ENCODE assay signal across 10 mouse cellular contexts in genomic region chr9:116340952-116341351, GRCm38 (mm10).
DNase-seq lines count a peak whose midpoint lies in the region; ATAC-seq and TF ChIP-seq lines count a peak whose summit lies in the region.
"Had no signal": no experiment of that assay in that cellular context is flagged by ENCODE, and none has a peak within 500 bp of the region (broad histone marks: within the 10 kb centered on the region; RNA-seq: fewer than 3 reads in every experiment).

No protein-coding gene starts in this region.

- DNase-seq in kidney, adult 9 months = peak; percentile 52
- peak; percentile 24 to 61 for DNase-seq in spleen, adult 2 months (ENCODE audit: low read depth in 1 of 2, low spot score in 2 of 2)
- DNase-seq in spleen, postnatal 4 days (ENCODE audit: low spot score in 2 of 2) = no peak
- peak; percentile 66 for DNase-seq in R1 (ENCODE audit: low read depth, low spot score)
- no peak for DNase-seq in frontal cortex, postnatal 25 days (ENCODE audit: low spot score in 2 of 2)
- no peak for DNase-seq in layer of hippocampus, postnatal 14 days (ENCODE audit: low spot score in 2 of 2)
- DNase-seq: cerebellum, adult 2 months had no signal

- H3K4me1 ChIP-seq in kidney, embryonic 16.5 days (ENCODE audit: insufficient read depth, low read length) = 0 out of 2 replicates have a peak, but pooled peaks cover 3% of the 10 kb centered on the region
- peaks cover 19% of the 10 kb centered on the region; the same call in 1 of the 2 replicates for H3K4me1 ChIP-seq in spleen, adult 2 months (ENCODE audit: control insufficient read depth, insufficient read depth, insufficient read length)
- H3K4me1 ChIP-seq: embryonic facial prominence, embryonic 15.5 days; limb, embryonic 12.5 days had no signal

- H3K36me3 ChIP-seq in kidney, embryonic 16.5 days (ENCODE audit: insufficient read depth, low read length) = no peaks in the 10 kb centered on the region
- no peaks in the 10 kb centered on the region for H3K36me3 ChIP-seq in spleen, adult 2 months (ENCODE audit: control insufficient read depth, insufficient read depth, low read length)
- H3K36me3 ChIP-seq: embryonic facial prominence, embryonic 15.5 days; limb, embryonic 12.5 days had no signal

- no peak for TF ChIP-seq CTCF in spleen, adult 2 months (IDR thresholded peaks at IDR 0.05; ENCODE audit: extremely low read depth, insufficient read depth, insufficient read length, insufficient replicate concordance)

- H3K9ac ChIP-seq in kidney, embryonic 16.5 days (replicated peaks; ENCODE audit: low read length) = no peak overlapping the region
- H3K9ac ChIP-seq: embryonic facial prominence, embryonic 15.5 days; limb, embryonic 12.5 days had no signal

- no peaks in the 10 kb centered on the region for H3K27me3 ChIP-seq in kidney, embryonic 16.5 days (ENCODE audit: insufficient read depth, low read length)
- H3K27me3 ChIP-seq in spleen, adult 2 months (ENCODE audit: control insufficient read depth, insufficient read depth, low read length) = no peaks in the 10 kb centered on the region
- H3K27me3 ChIP-seq: embryonic facial prominence, embryonic 15.5 days; limb, embryonic 12.5 days had no signal

- no peak for ATAC-seq in kidney, embryonic 16.5 days (ENCODE audit: low FRiP score, low TSS enrichment)

- H3K4me2 ChIP-seq in kidney, embryonic 16.5 days (replicated peaks; ENCODE audit: low read depth, low read length) = no peak overlapping the region
- H3K4me2 ChIP-seq: embryonic facial prominence, embryonic 15.5 days; limb, embryonic 12.5 days had no signal

- H3K27ac ChIP-seq in kidney, embryonic 16.5 days (ENCODE audit: low read length) = no peak overlapping the region
- H3K27ac ChIP-seq in spleen, adult 2 months (ENCODE audit: insufficient read depth, low read length) = no peak overlapping the region
- H3K27ac ChIP-seq: embryonic facial prominence, embryonic 15.5 days; limb, embryonic 12.5 days had no signal

- H3K4me3 ChIP-seq in kidney, embryonic 16.5 days (ENCODE audit: low read length) = no peak overlapping the region
- H3K4me3 ChIP-seq in spleen, adult 2 months (ENCODE audit: extremely low read depth, insufficient read depth, insufficient read length) = no peak overlapping the region
- H3K4me3 ChIP-seq: embryonic facial prominence, embryonic 15.5 days; limb, embryonic 12.5 days had no signal

- TF ChIP-seq POLR2A in spleen, adult 2 months (IDR thresholded peaks at IDR 0.05; ENCODE audit: low read depth, low read length) = no peak

- peaks cover 3% of the 10 kb centered on the region; the same call in 1 of the 2 replicates for H3K9me3 ChIP-seq in kidney, embryonic 16.5 days (ENCODE audit: low read length)
- H3K9me3 ChIP-seq: embryonic facial prominence, embryonic 15.5 days had no signal

Comparison
In these comparisons a context has a peak if more than half of its experiments do, and no peak if none do; other contexts are left out.
1. DNase-seq: peak in kidney, adult 9 months (single experiment), spleen, adult 2 months (2 of 2) and R1 (single experiment); none in spleen, postnatal 4 days (0 of 2), frontal cortex, postnatal 25 days (0 of 2) and layer of hippocampus, postnatal 14 days (0 of 2).